Mouse (Mus musculus) stomach, postnatal 0 days (tissue): ENCODE results near the gene Per1. TPM values are rescaled to one million over a fixed set of nuclear protein-coding genes. Genes with fewer than 3 reads are reported as not detected.

ENCODE experiments used
- ATAC-seq: fragments of 200-750 bp; cut with Nextera tagmentation; 2 replicates; pipeline ENCODE4 v1.8.0; 2017; ENCODE audit not compliant: low FRiP score, low TSS enrichment
- DNase-seq: peaks from one replicate; pipeline ENCODE4 v3.0.0-alpha.2; 2016; ENCODE audit warnings: low spot score
- H3K27ac ChIP-seq: fragments of 300-500 bp; sonication (generic); replicated peaks from 2 replicates; pipeline ENCODE4 v1.5.1; 2014; ENCODE audit warnings: mild to moderate bottlenecking, control low read depth
- H3K27me3 ChIP-seq: fragments of 300-500 bp; sonication (generic); 2 replicates; pipeline ENCODE4 v1.6.1; 2014; ENCODE audit warnings: low read length; ENCODE audit not compliant: control insufficient read depth, insufficient read depth
- H3K36me3 ChIP-seq: fragments of 300-500 bp; sonication (generic); 2 replicates; pipeline ENCODE4 v1.6.1; 2014; ENCODE audit warnings: low read length, mixed read lengths; ENCODE audit not compliant: control insufficient read depth, insufficient read depth
- H3K4me1 ChIP-seq: fragments of 300-500 bp; sonication (generic); replicated peaks from 2 replicates; pipeline ENCODE4 v1.6.1; 2014; ENCODE audit warnings: antibody characterized with exemption; ENCODE audit not compliant: control insufficient read depth, insufficient read depth
- H3K4me2 ChIP-seq: fragments of 300-500 bp; sonication (generic); replicated peaks from 2 replicates; pipeline ENCODE4 v1.6.1; 2014; ENCODE audit warnings: low read depth, mild to moderate bottlenecking, control low read depth, moderate library complexity
- H3K4me3 ChIP-seq: fragments of 300-500 bp; sonication (generic); 2 replicates; pipeline ENCODE4 v1.5.1; 2014; ENCODE audit warnings: low read depth, low read length, control low read depth
- H3K9ac ChIP-seq: fragments of 300-500 bp; sonication (generic); 2 replicates; pipeline ENCODE4 v1.6.1; 2014; ENCODE audit warnings: mild to moderate bottlenecking, low read length, control low read depth, mixed read lengths
- H3K9me3 ChIP-seq: fragments of 300-500 bp; sonication (generic); 2 replicates; pipeline ENCODE4 v1.6.1; 2016; ENCODE audit warnings: low read length; ENCODE audit not compliant: control insufficient read depth
- CTCF ChIP-seq: IDR thresholded peaks from 2 replicates; pipeline ENCODE4 v1.5.1; 2016; ENCODE audit warnings: antibody characterized with exemption, low read depth, mild to moderate bottlenecking, moderate library complexity
- EP300 ChIP-seq: optimal IDR thresholded peaks from 2 replicates; pipeline ENCODE3; 2016; ENCODE audit warnings: antibody characterized with exemption
- WGBS: fragments of 180-500 bp; shearing (Covaris S2); extraction: QIAGEN DNeasy Blood & Tissue Kit; methylation state at CpG from one replicate; pipeline ENCODE4 v1.1.7; 2014; 5-methylcytosine and 5-hydroxymethylcytosine counted together
- polyA plus RNA-seq: library from polyadenylated mRNA; unstranded; fragments of >200 nt; fragmentation: Nextera tagmentation; extraction: Ambion mirVana; gene quantifications from 2 replicates; pipeline ENCODE4 v1.2.1, GENCODE M21; 2015

The Per1 gene
- polyA plus RNA-seq, 1 experiment from 2014 or later: 13.1 TPM

DNA sequence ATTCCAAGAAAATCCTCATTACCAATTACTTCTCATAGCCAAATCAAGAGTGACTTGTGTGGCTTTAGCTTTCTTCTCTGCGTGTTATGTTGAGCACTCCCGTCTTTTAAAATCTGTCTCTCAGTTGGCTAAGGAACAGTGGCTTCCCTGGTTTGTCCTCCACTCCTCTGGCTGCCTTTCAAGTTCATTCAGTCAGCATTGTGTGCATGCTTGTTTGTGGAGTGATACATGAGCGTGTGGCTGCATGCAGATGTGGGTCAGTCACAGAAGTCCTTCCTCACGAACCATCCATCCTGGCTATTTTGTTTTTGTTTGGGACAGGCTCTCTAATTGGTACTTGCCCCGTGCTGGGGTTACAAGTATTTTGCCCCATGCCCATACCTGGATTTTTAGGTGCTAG is 18.4 kb upstream of the Per1 start:
- H3K9ac ChIP-seq: no peak overlapping the region
- DNase-seq (no peak), ATAC-seq (no peak)
- H3K4me3 ChIP-seq: no peak overlapping the region
- no peaks in the 10 kb centered on the region for H3K9me3 ChIP-seq
- 48% methylated on average over 5 of the region's 5 CpGs for WGBS
- no peak overlapping the region for H3K27ac ChIP-seq
- no peaks in the 10 kb centered on the region for H3K36me3 ChIP-seq
- H3K27me3 ChIP-seq: no peaks in the 10 kb centered on the region
- no peak overlapping the region for H3K4me2 ChIP-seq
- no peaks in the 10 kb centered on the region for H3K4me1 ChIP-seq
- TF ChIP-seq EP300: no peak
- no peak for TF ChIP-seq CTCF

DNA sequence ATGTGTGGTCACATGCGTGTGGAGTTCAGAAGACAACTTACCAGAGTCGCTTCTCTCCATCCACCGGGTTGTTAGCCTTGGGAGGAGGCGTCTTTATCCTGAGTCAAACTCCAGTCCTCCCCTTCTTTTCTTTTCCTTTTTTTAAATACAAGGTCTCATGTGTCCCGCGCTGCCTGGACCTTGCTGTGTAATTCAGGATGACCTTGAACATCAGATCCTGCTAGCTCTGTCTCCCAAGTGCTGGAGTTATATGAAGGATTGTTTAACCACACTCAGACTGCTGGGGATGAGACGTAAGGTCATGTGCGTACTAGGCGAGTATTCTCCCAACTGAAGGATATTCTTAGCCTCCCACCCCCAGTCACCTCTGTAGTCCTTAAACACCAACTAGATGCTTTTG is 17.7 kb upstream of the Per1 start:
- no peak for ATAC-seq
- no peak for DNase-seq
- Histone ChIP-seq H3K27ac (no peak overlapping the region), H3K27me3 (no peaks in the 10 kb centered on the region), H3K36me3 (no peaks in the 10 kb centered on the region), H3K9ac (no peak overlapping the region), H3K4me2 (no peak overlapping the region), H3K4me3 (no peak overlapping the region), H3K9me3 (no peaks in the 10 kb centered on the region), H3K4me1 (no peaks in the 10 kb centered on the region)
- 79% methylated on average over 9 of the region's 9 CpGs for WGBS
- TF ChIP-seq EP300: no peak
- no peak for TF ChIP-seq CTCF

DNA sequence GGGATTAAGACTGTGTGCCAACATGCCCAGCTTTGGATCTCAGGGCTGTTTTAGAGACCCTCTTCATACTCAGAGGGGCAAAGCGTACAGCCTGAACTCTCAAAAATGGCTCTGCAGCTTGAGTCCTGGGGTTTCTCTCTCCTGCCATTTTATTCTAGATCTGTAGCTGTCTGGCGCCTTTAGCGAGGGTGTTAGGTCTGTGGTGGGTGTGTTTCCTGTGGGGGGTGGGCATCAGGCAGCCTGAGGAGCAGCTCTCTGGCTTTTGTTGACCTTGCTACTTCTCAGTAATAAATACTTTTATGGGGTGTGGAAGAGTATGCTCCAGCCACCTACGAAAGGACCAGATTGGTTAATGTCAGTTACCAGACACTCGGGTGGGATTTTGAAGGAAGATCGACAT is 17.0 kb upstream of the Per1 start:
- TF ChIP-seq EP300: no peak
- no peak for TF ChIP-seq CTCF
- Histone ChIP-seq H3K27me3 (no peaks in the 10 kb centered on the region), H3K4me3 (no peak overlapping the region), H3K4me1 (no peaks in the 10 kb centered on the region), H3K9me3 (no peaks in the 10 kb centered on the region), H3K4me2 (no peak overlapping the region), H3K27ac (no peak overlapping the region), H3K36me3 (no peaks in the 10 kb centered on the region), H3K9ac (no peak overlapping the region)
- no peak for DNase-seq
- 73% methylated on average over 6 of the region's 6 CpGs for WGBS
- no peak for ATAC-seq

- DNase-seq: no peak
- TF ChIP-seq CTCF: no peak
- 58% methylated on average over 5 of the region's 5 CpGs for WGBS
- Histone ChIP-seq H3K4me2 (no peak overlapping the region), H3K4me1 (no peaks in the 10 kb centered on the region), H3K4me3 (no peak overlapping the region), H3K36me3 (no peaks in the 10 kb centered on the region), H3K27ac (no peak overlapping the region), H3K9ac (no peak overlapping the region), H3K9me3 (no peaks in the 10 kb centered on the region), H3K27me3 (no peaks in the 10 kb centered on the region)
- peak; percentile 58 for ATAC-seq
Measured at GRCm38 (mm10) chr11:69078805-69079438, 16.1 kb upstream of the Per1 start.

DNA sequence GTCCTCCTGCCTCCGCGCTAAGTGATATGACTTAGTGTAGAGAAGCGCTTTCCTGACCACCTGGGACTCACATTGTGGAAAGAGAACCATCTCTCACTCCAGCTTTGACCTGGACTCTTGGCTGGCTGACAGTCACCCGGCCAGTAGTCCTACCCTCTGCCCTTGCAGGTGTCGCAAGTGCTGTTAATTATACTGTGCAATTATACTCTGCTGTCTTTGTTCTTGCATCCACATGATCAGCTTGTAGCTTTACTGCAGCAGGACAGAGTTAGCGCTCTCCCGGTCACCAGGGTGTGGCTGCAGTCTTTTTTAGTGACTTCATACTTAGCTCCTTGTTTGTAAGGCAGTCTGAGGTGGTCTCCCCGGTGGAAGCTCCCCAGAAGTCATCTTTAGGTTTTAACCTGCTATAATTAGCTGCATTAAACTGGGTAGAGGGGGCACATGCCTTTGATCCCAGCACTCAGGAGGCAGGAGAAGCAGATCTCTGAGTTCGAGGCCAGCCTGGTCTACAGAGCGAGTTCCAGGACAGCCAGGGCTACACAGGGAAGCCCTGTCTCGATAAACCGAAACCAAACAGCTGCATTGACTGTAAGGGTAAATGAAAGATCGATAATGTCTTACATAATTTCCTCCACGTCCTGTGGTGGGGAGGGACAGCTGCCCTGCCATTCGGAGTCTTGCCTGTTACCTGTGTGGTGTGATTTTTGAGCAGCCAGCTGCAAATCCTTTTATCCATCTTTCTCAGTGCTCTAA is 14.7 kb upstream of the Per1 start:
- 77% methylated on average over 15 of the region's 15 CpGs for WGBS
- Histone ChIP-seq H3K4me1 (no peaks in the 10 kb centered on the region), H3K4me2 (no peak overlapping the region), H3K9ac (no peak overlapping the region), H3K9me3 (no peaks in the 10 kb centered on the region), H3K27me3 (no peaks in the 10 kb centered on the region), H3K27ac (no peak overlapping the region), H3K4me3 (no peak overlapping the region), H3K36me3 (no peaks in the 10 kb centered on the region)
- no peak for TF ChIP-seq EP300
- no peak for TF ChIP-seq CTCF
- DNase-seq: no peak
- 0 out of 2 replicates have a peak, but pooled peaks have one; percentile 43 for ATAC-seq

DNA sequence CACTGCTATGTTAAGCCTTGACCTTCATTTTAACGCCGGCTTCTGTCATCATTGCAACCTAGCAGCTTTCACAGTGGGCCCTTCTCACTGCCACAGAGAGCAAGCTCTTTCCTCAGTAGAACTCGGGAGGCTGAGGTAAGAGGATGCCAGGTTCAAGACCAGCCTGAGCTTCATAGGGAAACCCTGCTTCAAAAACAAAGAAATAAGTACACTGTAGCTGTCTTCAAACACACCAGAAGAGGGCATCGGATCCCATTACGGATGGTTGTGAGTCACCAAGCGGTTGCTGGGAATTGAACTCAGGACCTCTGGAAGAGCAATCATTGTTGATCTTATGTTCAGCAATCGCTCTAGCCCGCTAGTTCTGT is 14.2 kb upstream of the Per1 start:
- H3K4me1 ChIP-seq: no peaks in the 10 kb centered on the region
- no peak overlapping the region for H3K27ac ChIP-seq
- no peak for TF ChIP-seq EP300
- TF ChIP-seq CTCF: no peak
- H3K4me2 ChIP-seq: no peak overlapping the region
- no peaks in the 10 kb centered on the region for H3K36me3 ChIP-seq
- DNase-seq (no peak), ATAC-seq (no peak)
- H3K9me3 ChIP-seq: no peaks in the 10 kb centered on the region
- no peak overlapping the region for H3K9ac ChIP-seq
- no peaks in the 10 kb centered on the region for H3K27me3 ChIP-seq
- H3K4me3 ChIP-seq: no peak overlapping the region
- WGBS: 89% methylated on average over 8 of the region's 8 CpGs
